Mouse (Mus musculus): ENCODE data around the gene Vil1. TPM values are rescaled to one million over a fixed set of nuclear protein-coding genes. Genes with fewer than 3 reads are reported as not detected.
A peak's percentile ranks its signal among the peaks of the same experiment; 100 is the strongest.
"Not testable (repeated sequence)": the region's sequence is repeated elsewhere in the genome, so short reads cannot be mapped to it uniquely, and the experiment has no call there.

Vil1 gene
- polyA plus RNA-seq, 1 experiment from 2014 or later, result 0.37 TPM

- H3K27me3 ChIP-seq (replicated peaks; ENCODE audit: low read depth, poor library complexity, severe bottlenecking), result peaks cover 20% of the 10 kb centered on the region
- no peaks in the 10 kb centered on the region for H3K9me3 ChIP-seq
- peaks cover 62% of the 10 kb centered on the region for H3K4me1 ChIP-seq
- H3K36me3 ChIP-seq (replicated peaks), result peaks cover 20% of the 10 kb centered on the region
- peak overlapping the region; percentile 78 for H3K4me3 ChIP-seq
- WGBS, result 4% methylated on average over 29 of the region's 29 CpGs
- H3K27ac ChIP-seq (replicated peaks), result peak overlapping the region; percentile 75
- DNase-seq (ENCODE audit: low spot score), result peak; percentile 60
Measured at GRCm38 (mm10) chr1:74389831-74390286, 19.3 kb upstream of the Vil1 start.

GRCm38 (mm10) chr1:74390287-74390906 lies 18.8 kb upstream of the Vil1 start:
- peaks cover 16% of the 10 kb centered on the region for H3K27me3 ChIP-seq (replicated peaks; ENCODE audit: low read depth, poor library complexity, severe bottlenecking)
- 5% methylated on average over 21 of the region's 21 CpGs for WGBS
- peaks cover 25% of the 10 kb centered on the region for H3K36me3 ChIP-seq (replicated peaks)
- no peaks in the 10 kb centered on the region for H3K9me3 ChIP-seq
- DNase-seq (ENCODE audit: low spot score), result peak; percentile 74
- peak overlapping the region; percentile 78 for H3K4me3 ChIP-seq
- H3K4me1 ChIP-seq, result peaks cover 63% of the 10 kb centered on the region
- H3K27ac ChIP-seq (replicated peaks), result peak overlapping the region; percentile 75

GRCm38 (mm10) chr1:74390924-74391748 lies 18.0 kb upstream of the Vil1 start, which contains the start of gene Ctdsp1:
TSS of gene Ctdsp1 (plus strand) at chr1:74391509.
- H3K4me1 ChIP-seq, result peaks cover 63% of the 10 kb centered on the region
- peak within 1 kb of the TSS; percentile 99 for H3K27ac ChIP-seq (replicated peaks)
- 2% methylated on average over 50 of the region's 51 CpGs for WGBS
- no peaks in the 10 kb centered on the region for H3K9me3 ChIP-seq
- H3K4me3 ChIP-seq, result peak within 1 kb of the TSS; percentile 78
- peak; percentile 97 for DNase-seq (ENCODE audit: low spot score)
- H3K27me3 ChIP-seq (replicated peaks; ENCODE audit: low read depth, poor library complexity, severe bottlenecking), result peaks cover 16% of the 10 kb centered on the region
- peaks cover 30% of the 10 kb centered on the region for H3K36me3 ChIP-seq (replicated peaks)

GRCm38 (mm10) chr1:74391844-74392441 lies 17.2 kb upstream of the Vil1 start:
- Histone ChIP-seq H3K4me3 (peak overlapping the region; percentile 78), H3K4me1 (peaks cover 63% of the 10 kb centered on the region), H3K27ac (replicated peaks) (peak overlapping the region; percentile 99), H3K27me3 (replicated peaks; ENCODE audit: low read depth, poor library complexity, severe bottlenecking) (peaks cover 16% of the 10 kb centered on the region), H3K36me3 (replicated peaks) (peaks cover 30% of the 10 kb centered on the region), H3K9me3 (no peaks in the 10 kb centered on the region)
- DNase-seq (ENCODE audit: low spot score), result peak; percentile 80
- under 1% methylated on average over 63 of the region's 63 CpGs for WGBS

- 1% methylated on average over 16 of the region's 16 CpGs for whole genome bisulfite sequencing
- Histone ChIP-seq H3K36me3 (replicated peaks) (peaks cover 30% of the 10 kb centered on the region), H3K4me3 (peak overlapping the region; percentile 78), H3K27ac (replicated peaks) (peak overlapping the region; percentile 99), H3K27me3 (replicated peaks; ENCODE audit: low read depth, poor library complexity, severe bottlenecking) (peaks cover 16% of the 10 kb centered on the region), H3K4me1 (peaks cover 63% of the 10 kb centered on the region), H3K9me3 (no peaks in the 10 kb centered on the region)
- no peak for DNase-seq (ENCODE audit: low spot score)
Measured at GRCm38 (mm10) chr1:74392446-74392994, 16.7 kb upstream of the Vil1 start.

GRCm38 (mm10) chr1:74393010-74393409 lies 16.2 kb upstream of the Vil1 start:
- Histone ChIP-seq H3K27ac (replicated peaks) (peak overlapping the region; percentile 99), H3K4me1 (peaks cover 63% of the 10 kb centered on the region)
- 47% methylated on average over 7 of the region's 7 CpGs for WGBS

GRCm38 (mm10) chr1:74393697-74394096 lies 15.5 kb upstream of the Vil1 start:
- H3K27ac ChIP-seq (replicated peaks), result peak overlapping the region; percentile 99; the same call in 1 of the 2 replicates
- H3K9me3 ChIP-seq, result no peaks in the 10 kb centered on the region
- WGBS, result 92% methylated on average over 9 of the region's 9 CpGs
- peak overlapping the region; percentile 78 for H3K4me3 ChIP-seq
- no peak for DNase-seq (ENCODE audit: low spot score)
- peaks cover 13% of the 10 kb centered on the region for H3K27me3 ChIP-seq (replicated peaks; ENCODE audit: low read depth, poor library complexity, severe bottlenecking)
- H3K36me3 ChIP-seq (replicated peaks), result peaks cover 30% of the 10 kb centered on the region
- peaks cover 66% of the 10 kb centered on the region for H3K4me1 ChIP-seq

More at GRCm38 (mm10) chr1:74393010-74393409, 16.2 kb upstream of the Vil1 start:
- Histone ChIP-seq H3K9me3 (no peaks in the 10 kb centered on the region), H3K27me3 (replicated peaks; ENCODE audit: low read depth, poor library complexity, severe bottlenecking) (peaks cover 16% of the 10 kb centered on the region), H3K4me3 (peak overlapping the region; percentile 78), H3K36me3 (replicated peaks) (peaks cover 30% of the 10 kb centered on the region)
- DNase-seq (ENCODE audit: low spot score), result no peak

- peaks cover 30% of the 10 kb centered on the region for H3K36me3 ChIP-seq (replicated peaks)
- 94% methylated on average over 9 of the region's 9 CpGs for WGBS
- no peaks in the 10 kb centered on the region for H3K9me3 ChIP-seq
- DNase-seq (ENCODE audit: low spot score), result no peak
- peaks cover 7% of the 10 kb centered on the region for H3K27me3 ChIP-seq (replicated peaks; ENCODE audit: low read depth, poor library complexity, severe bottlenecking)
- no peak overlapping the region for H3K27ac ChIP-seq (replicated peaks)
- H3K4me1 ChIP-seq, result peaks cover 64% of the 10 kb centered on the region
- no peak overlapping the region for H3K4me3 ChIP-seq
Measured at GRCm38 (mm10) chr1:74394311-74394710, 14.9 kb upstream of the Vil1 start.

- WGBS, result 93% methylated on average over 15 of the region's 15 CpGs
- H3K4me3 ChIP-seq, result no peak overlapping the region
- no peak for DNase-seq (ENCODE audit: low spot score)
- H3K9me3 ChIP-seq, result no peaks in the 10 kb centered on the region
- peaks cover 58% of the 10 kb centered on the region for H3K4me1 ChIP-seq
- H3K27me3 ChIP-seq (replicated peaks; ENCODE audit: low read depth, poor library complexity, severe bottlenecking), result 0 out of 2 replicates have a peak, but pooled peaks cover 2% of the 10 kb centered on the region
- peaks cover 30% of the 10 kb centered on the region for H3K36me3 ChIP-seq (replicated peaks)
- no peak overlapping the region for H3K27ac ChIP-seq (replicated peaks)
Measured at GRCm38 (mm10) chr1:74394858-74395257, 14.3 kb upstream of the Vil1 start.

GRCm38 (mm10) chr1:74395290-74395689 lies 13.9 kb upstream of the Vil1 start:
- H3K36me3 ChIP-seq (replicated peaks), result peaks cover 30% of the 10 kb centered on the region
- H3K9me3 ChIP-seq, result no peaks in the 10 kb centered on the region
- no peak overlapping the region for H3K27ac ChIP-seq (replicated peaks)
- H3K27me3 ChIP-seq (replicated peaks; ENCODE audit: low read depth, poor library complexity, severe bottlenecking), result no peaks in the 10 kb centered on the region
- H3K4me1 ChIP-seq, result peaks cover 54% of the 10 kb centered on the region
- 89% methylated on average over 13 of the region's 13 CpGs for WGBS
- no peak overlapping the region for H3K4me3 ChIP-seq
- no peak for DNase-seq (ENCODE audit: low spot score)

- DNase-seq (ENCODE audit: low spot score); H3K9me3 ChIP-seq; H3K27me3 ChIP-seq (replicated peaks; ENCODE audit: low read depth, poor library complexity, severe bottlenecking): not testable (repeated sequence)
- 6% methylated on average over 12 of the region's 12 CpGs for WGBS
- Histone ChIP-seq H3K4me1 (peaks cover 43% of the 10 kb centered on the region), H3K27ac (replicated peaks) (peak overlapping the region; percentile 89), H3K4me3 (peak overlapping the region; percentile 63), H3K36me3 (replicated peaks) (peaks cover 30% of the 10 kb centered on the region)
Measured at GRCm38 (mm10) chr1:74396456-74397222, 12.5 kb upstream of the Vil1 start.
